Mouse (Mus musculus): ENCODE measurements at regions not wholly inside any gene's neighbourhood (a gene's known extent, or its start where the extent isn't known, plus 50 kb on each side); places are given as distances from the start of the nearest gene placed in this dataset. TPM values are rescaled to one million over a fixed set of nuclear protein-coding genes. Genes with fewer than 3 reads are reported as not detected.

DNA sequence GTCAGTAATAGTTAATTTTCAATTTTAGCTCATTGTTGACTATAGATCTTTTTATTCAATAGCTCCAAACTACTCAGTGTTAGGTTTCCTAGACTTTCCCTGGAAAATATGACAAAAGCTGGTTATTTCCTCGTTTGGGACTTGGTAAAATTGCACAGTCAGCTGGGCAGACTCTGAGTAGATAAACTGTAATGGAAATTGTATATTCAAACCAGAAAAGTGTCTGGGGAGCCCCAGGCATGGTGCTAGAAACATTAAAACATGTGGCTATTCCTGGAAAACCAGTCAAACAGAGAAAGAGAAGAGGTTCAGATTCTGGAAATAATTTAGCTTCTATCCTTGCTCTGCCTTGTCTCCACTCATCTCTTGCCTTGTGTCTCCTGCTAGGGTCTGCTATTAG is 66.4 kb upstream of the Cxxc4 start:
- ATAC-seq (no peak), DNase-seq (no peak)
- H3K36me3 ChIP-seq (replicated peaks; ENCODE audit: insufficient read depth, low read length) = no peaks in the 10 kb centered on the region
- no peak overlapping the region for H3K4me3 ChIP-seq (ENCODE audit: low read depth, low read length)
- H3K27me3 ChIP-seq (ENCODE audit: insufficient read depth, low read length) = no peaks in the 10 kb centered on the region
- no peak overlapping the region for H3K4me2 ChIP-seq (ENCODE audit: low read depth, low read length)
- no peaks in the 10 kb centered on the region for H3K9me3 ChIP-seq (ENCODE audit: low read length)
- 40% methylated on average over 1 of the region's 1 CpGs for WGBS (ENCODE audit: insufficient replicate concordance)
- TF ChIP-seq CTCF (IDR thresholded peaks at IDR 0.05; ENCODE audit: low read depth) (no peak), EP300 (IDR thresholded peaks at IDR 0.05; ENCODE audit: low read depth) (no peak)
- no peak overlapping the region for H3K27ac ChIP-seq (ENCODE audit: low read depth)
- H3K4me1 ChIP-seq (ENCODE audit: insufficient read depth) = no peaks in the 10 kb centered on the region
- H3K9ac ChIP-seq (replicated peaks) = no peak overlapping the region

DNA sequence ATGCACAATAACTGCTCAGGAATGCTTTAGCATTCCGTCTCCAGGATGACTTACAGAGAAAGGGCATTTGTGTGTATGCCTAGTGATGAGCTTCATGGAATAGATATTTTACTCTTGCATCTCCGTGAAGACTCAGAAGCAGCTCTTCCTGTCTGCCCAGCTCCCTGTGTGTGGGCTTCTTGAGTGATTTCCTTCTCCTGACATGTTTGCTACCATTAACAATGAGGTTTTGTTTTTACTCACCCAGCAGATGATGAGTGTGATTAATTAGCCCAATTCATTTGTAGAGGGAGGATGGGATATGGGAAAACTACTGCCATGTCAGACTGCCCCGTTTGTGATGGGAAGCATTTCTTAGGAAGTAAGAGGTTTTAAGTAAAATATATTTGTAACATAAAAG is 63.9 kb upstream of the Cxxc4 start:
- no peak overlapping the region for H3K9ac ChIP-seq (replicated peaks)
- H3K4me3 ChIP-seq (ENCODE audit: low read depth, low read length) = no peak overlapping the region
- no peaks in the 10 kb centered on the region for H3K9me3 ChIP-seq (ENCODE audit: low read length)
- WGBS (ENCODE audit: insufficient replicate concordance) = 36% methylated on average over 3 of the region's 3 CpGs
- no peak overlapping the region for H3K4me2 ChIP-seq (ENCODE audit: low read depth, low read length)
- H3K27me3 ChIP-seq (ENCODE audit: insufficient read depth, low read length) = no peaks in the 10 kb centered on the region
- H3K27ac ChIP-seq (ENCODE audit: low read depth) = no peak overlapping the region
- DNase-seq (no peak), ATAC-seq (no peak)
- no peak for TF ChIP-seq CTCF (IDR thresholded peaks at IDR 0.05; ENCODE audit: low read depth)
- no peak for TF ChIP-seq EP300 (IDR thresholded peaks at IDR 0.05; ENCODE audit: low read depth)
- no peaks in the 10 kb centered on the region for H3K36me3 ChIP-seq (replicated peaks; ENCODE audit: insufficient read depth, low read length)
- H3K4me1 ChIP-seq (ENCODE audit: insufficient read depth) = no peaks in the 10 kb centered on the region

DNA sequence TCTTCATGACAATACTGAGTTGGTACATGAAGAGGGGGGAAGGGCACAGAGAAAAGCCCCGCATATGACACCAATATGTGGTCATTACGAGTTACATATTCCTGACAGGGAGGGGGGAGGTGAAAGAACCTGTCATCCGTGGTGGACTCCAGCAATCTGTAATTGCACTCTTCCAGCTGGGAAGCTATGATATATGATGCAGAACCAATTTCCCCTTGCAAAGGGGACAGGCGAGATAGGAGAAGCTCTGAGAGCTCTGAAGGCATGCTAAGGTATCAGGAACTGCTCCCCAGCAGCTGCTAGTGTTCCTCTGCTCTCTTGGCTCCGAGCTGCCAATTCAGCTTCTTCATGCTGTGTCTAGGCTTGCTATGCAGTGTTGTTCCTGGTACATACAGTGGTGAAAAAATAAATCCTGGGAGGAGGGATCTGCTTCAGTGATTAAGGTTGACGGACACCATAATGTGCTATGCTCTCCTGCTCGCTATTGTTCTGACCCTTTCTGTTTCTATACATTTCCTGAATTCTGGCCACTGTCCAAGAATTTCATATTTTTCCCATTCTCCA is 57.7 kb upstream of the Cxxc4 start:
- Histone ChIP-seq H3K27me3 (ENCODE audit: insufficient read depth, low read length) (no peaks in the 10 kb centered on the region), H3K9ac (replicated peaks) (no peak overlapping the region), H3K4me2 (ENCODE audit: low read depth, low read length) (no peak overlapping the region), H3K27ac (ENCODE audit: low read depth) (no peak overlapping the region), H3K4me1 (ENCODE audit: insufficient read depth) (no peaks in the 10 kb centered on the region), H3K4me3 (ENCODE audit: low read depth, low read length) (no peak overlapping the region), H3K9me3 (ENCODE audit: low read length) (no peaks in the 10 kb centered on the region), H3K36me3 (replicated peaks; ENCODE audit: insufficient read depth, low read length) (no peaks in the 10 kb centered on the region)
- TF ChIP-seq CTCF (IDR thresholded peaks at IDR 0.05; ENCODE audit: low read depth) (no peak), EP300 (IDR thresholded peaks at IDR 0.05; ENCODE audit: low read depth) (no peak)
- no peak for ATAC-seq
- WGBS (ENCODE audit: insufficient replicate concordance) = 71% methylated on average over 7 of the region's 7 CpGs
- no peak for DNase-seq

DNA sequence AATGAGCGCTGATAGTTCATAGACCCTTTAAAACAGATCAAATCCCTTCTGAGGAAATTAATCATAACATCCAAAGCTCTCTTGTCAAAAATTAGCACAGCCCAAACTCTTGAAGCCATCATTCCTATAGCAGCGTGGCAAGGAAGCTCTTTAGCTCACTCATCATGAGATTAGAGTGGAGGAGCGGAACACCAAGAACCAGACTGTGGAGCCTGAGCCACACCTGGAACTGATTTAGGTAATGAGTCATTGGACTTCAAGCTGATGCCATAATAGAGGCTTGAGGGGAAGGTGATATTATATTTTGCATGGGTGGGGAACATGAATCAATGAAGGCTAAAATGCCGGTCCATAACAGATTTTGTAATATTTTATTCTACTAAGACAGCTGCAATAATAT is 52.2 kb upstream of the Cxxc4 start:
- 80% methylated on average over 4 of the region's 4 CpGs for WGBS (ENCODE audit: insufficient replicate concordance)

More for the DNA sequence above, 52.2 kb upstream of the Cxxc4 start:
- ATAC-seq (no peak), DNase-seq (no peak)
- TF ChIP-seq CTCF (IDR thresholded peaks at IDR 0.05; ENCODE audit: low read depth) (no peak), EP300 (IDR thresholded peaks at IDR 0.05; ENCODE audit: low read depth) (no peak)
- no peaks in the 10 kb centered on the region for H3K36me3 ChIP-seq (replicated peaks; ENCODE audit: insufficient read depth, low read length)
- H3K4me1 ChIP-seq (ENCODE audit: insufficient read depth) = no peaks in the 10 kb centered on the region
- H3K27ac ChIP-seq (ENCODE audit: low read depth) = no peak overlapping the region
- no peak overlapping the region for H3K4me3 ChIP-seq (ENCODE audit: low read depth, low read length)
- no peak overlapping the region for H3K9ac ChIP-seq (replicated peaks)
- H3K4me2 ChIP-seq (ENCODE audit: low read depth, low read length) = no peak overlapping the region
- no peaks in the 10 kb centered on the region for H3K27me3 ChIP-seq (ENCODE audit: insufficient read depth, low read length)
- no peaks in the 10 kb centered on the region for H3K9me3 ChIP-seq (ENCODE audit: low read length)

Small RNAs in the stretch of these regions (microRNA-seq; reads per million reads assigned to microRNA genes)
- not detected for gene Gm44361

All from liver, postnatal 0 days (tissue).